Mouse (Mus musculus) heart, embryonic 11.5 days (tissue): Measurements from ENCODE around the gene Bud13. TPM values are rescaled to one million over a fixed set of nuclear protein-coding genes. Genes with fewer than 3 reads are reported as not detected.

Experiments
- ATAC-seq: fragments of 200-750 bp; cut with Nextera tagmentation; replicated peaks from 2 replicates; pipeline ENCODE4 v1.8.0; 2017; ENCODE audit warnings: moderate library complexity; ENCODE audit not compliant: insufficient number of reproducible peaks, low FRiP score, low TSS enrichment
- H3K27ac ChIP-seq: fragments of 300-500 bp; sonication (generic); 2 replicates; pipeline ENCODE4 v1.5.1; 2014; ENCODE audit warnings: mild to moderate bottlenecking, low read depth, low read length
- H3K27me3 ChIP-seq: fragments of 300-500 bp; sonication (generic); 2 replicates; pipeline ENCODE4 v1.6.1; 2014; ENCODE audit warnings: mild to moderate bottlenecking, low read length, mixed read lengths; ENCODE audit not compliant: control insufficient read depth, insufficient read depth
- H3K36me3 ChIP-seq: fragments of 300-500 bp; sonication (generic); 2 replicates; pipeline ENCODE4 v1.6.1; 2014; ENCODE audit warnings: mild to moderate bottlenecking, low read length, moderate library complexity, mixed read lengths; ENCODE audit not compliant: control insufficient read depth, insufficient read depth
- H3K4me1 ChIP-seq: fragments of 300-500 bp; sonication (generic); 2 replicates; pipeline ENCODE4 v1.6.1; 2014; ENCODE audit warnings: low read length; ENCODE audit not compliant: control insufficient read depth, insufficient read depth
- H3K4me2 ChIP-seq: fragments of 300-500 bp; sonication (generic); 2 replicates; pipeline ENCODE4 v1.6.1; 2014; ENCODE audit warnings: mild to moderate bottlenecking, moderate library complexity
- H3K4me3 ChIP-seq: fragments of 300-500 bp; sonication (generic); 2 replicates; pipeline ENCODE4 v1.5.1; 2014; ENCODE audit warnings: low read depth, low read length
- H3K9ac ChIP-seq: fragments of 300-500 bp; sonication (generic); 2 replicates; pipeline ENCODE4 v1.6.1; 2014; ENCODE audit warnings: mild to moderate bottlenecking, low read depth, low read length, moderate library complexity
- H3K9me3 ChIP-seq: fragments of 300-500 bp; sonication (generic); replicated peaks from 2 replicates; pipeline ENCODE4 v1.6.1; 2016; ENCODE audit warnings: low read length; ENCODE audit not compliant: control insufficient read depth
- WGBS: fragments of 180-500 bp; shearing (Covaris S2); extraction: QIAGEN DNeasy Blood & Tissue Kit; methylation state at CpG from one replicate; pipeline ENCODE4 v1.1.7; 2014; ENCODE audit not compliant: insufficient replicate concordance; 5-methylcytosine and 5-hydroxymethylcytosine counted together
- polyA plus RNA-seq: library from polyadenylated mRNA; unstranded; fragments of >200 nt; fragmentation: Nextera tagmentation; extraction: Ambion mirVana; gene quantifications from 2 replicates; pipeline ENCODE4 v1.2.1, GENCODE M21; 2014

The Bud13 gene
- polyA plus RNA-seq, 1 experiment from 2014 or later = 16.6 TPM

DNA sequence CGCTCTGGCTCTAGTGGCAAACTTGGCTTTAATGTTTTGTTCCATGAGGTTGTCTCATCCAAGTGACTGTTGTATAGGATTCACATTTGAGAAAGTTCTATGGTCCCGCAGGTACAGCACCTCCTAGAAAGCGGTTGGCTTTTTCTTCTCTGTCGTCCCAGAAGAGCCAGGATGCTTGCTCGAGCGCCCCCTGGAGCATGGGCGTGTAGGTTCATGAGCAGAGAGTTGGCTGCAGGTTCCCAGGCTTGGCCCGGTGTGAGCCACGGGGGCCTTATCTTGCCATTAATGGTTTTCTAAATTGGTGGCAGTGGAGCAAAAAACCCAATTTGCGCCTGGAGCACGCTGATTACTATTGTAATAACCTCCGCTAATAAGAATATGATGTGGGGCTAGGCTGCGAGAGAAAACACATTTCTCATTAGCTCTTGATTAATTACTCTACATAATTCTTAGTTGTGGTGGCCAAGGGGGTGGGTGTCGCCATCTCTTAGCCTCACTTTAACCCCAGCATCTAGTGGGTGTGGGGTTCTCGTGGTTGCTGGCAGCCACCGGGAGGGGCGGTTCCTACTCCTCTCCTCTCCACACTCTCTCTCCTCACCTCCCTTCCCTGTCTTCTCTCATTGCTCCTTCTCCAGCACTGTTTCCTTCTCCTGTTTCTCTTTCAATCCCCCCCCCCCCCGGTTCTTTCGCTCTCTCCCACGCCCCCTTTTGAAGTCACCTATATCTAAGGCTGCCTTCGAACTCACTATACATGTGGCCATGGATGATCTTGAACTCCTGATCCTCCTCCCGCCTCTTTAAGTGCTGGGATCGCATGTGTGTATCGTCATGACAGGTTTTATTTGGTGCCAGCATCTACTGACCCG, 45.1 kb downstream of the Bud13 start:
- WGBS = 59% methylated on average over 25 of the region's 25 CpGs
- Histone ChIP-seq H3K27me3 (no peaks in the 10 kb centered on the region), H3K27ac (no peak overlapping the region), H3K9me3 (no peaks in the 10 kb centered on the region), H3K4me1 (peaks cover 5% of the 10 kb centered on the region), H3K4me2 (peak overlapping the region; percentile 73), H3K4me3 (peak overlapping the region; percentile 41), H3K36me3 (no peaks in the 10 kb centered on the region), H3K9ac (peak overlapping the region; percentile 71; the same call in 1 of the 2 replicates)
- ATAC-seq = no peak

- WGBS = 4% methylated on average over 30 of the region's 30 CpGs
- peaks cover 4% of the 10 kb centered on the region; the same call in 1 of the 2 replicates for H3K27me3 ChIP-seq
- H3K9ac ChIP-seq = peak overlapping the region; percentile 71
- ATAC-seq = no peak
- H3K9me3 ChIP-seq = no peaks in the 10 kb centered on the region
- peaks cover 5% of the 10 kb centered on the region for H3K4me1 ChIP-seq
- H3K36me3 ChIP-seq = no peaks in the 10 kb centered on the region
- H3K27ac ChIP-seq = peak overlapping the region; percentile 57; the same call in 1 of the 2 replicates
- peak overlapping the region; percentile 73 for H3K4me2 ChIP-seq
- peak overlapping the region; percentile 41 for H3K4me3 ChIP-seq
Measured at GRCm38 (mm10) chr9:46328572-46329249, 45.9 kb downstream of the Bud13 start.

- Histone ChIP-seq H3K9ac (peak overlapping the region; percentile 71), H3K36me3 (no peaks in the 10 kb centered on the region), H3K27me3 (peaks cover 4% of the 10 kb centered on the region; the same call in 1 of the 2 replicates), H3K4me2 (peak overlapping the region; percentile 73), H3K4me3 (peak overlapping the region; percentile 41), H3K4me1 (peaks cover 5% of the 10 kb centered on the region), H3K27ac (peak overlapping the region; percentile 57; the same call in 1 of the 2 replicates), H3K9me3 (no peaks in the 10 kb centered on the region)
- WGBS = 2% methylated on average over 19 of the region's 19 CpGs
- ATAC-seq = no peak
Measured at GRCm38 (mm10) chr9:46329250-46329648, 46.4 kb downstream of the Bud13 start.

DNA sequence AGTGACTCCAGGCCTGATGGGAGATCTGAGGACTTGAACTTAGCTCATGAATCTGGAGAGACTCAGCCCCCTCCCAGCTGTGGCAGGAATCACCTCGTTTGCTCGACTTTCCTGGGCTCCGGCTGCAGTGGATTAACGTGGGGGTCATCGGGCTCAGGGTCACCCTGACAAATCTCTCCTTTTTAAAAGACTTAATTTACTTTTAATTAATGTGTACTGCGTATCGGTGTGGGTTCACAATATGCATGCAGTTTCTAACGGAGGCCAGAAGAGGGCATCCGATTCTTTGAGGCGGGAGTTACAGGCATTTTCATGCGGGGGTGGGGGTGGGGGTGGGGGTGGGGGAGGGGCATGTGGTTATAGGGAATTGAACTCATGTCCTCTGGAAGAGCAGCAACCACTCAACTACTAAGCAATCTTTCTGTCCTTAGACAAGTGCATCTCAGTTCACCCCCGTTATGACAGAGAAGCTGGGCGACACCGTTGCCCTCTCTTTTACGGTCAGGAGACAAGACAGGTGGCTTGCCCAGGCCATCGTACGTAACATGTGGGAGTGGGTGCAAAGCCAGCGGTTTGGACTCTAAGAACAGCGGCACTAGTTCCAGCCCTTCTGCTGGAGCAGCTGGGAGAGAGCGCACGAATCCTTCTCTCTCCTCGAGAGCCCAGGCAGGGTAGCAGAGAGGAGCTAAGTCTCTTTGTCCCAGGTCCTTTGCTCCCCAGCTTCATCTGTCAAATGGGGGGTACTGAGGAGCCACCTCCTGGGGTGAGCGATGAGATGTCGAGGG, 47.2 kb downstream of the Bud13 start:
- Histone ChIP-seq H3K4me3 (no peak overlapping the region), H3K9me3 (no peaks in the 10 kb centered on the region), H3K27me3 (peaks cover 4% of the 10 kb centered on the region; the same call in 1 of the 2 replicates), H3K9ac (no peak overlapping the region), H3K4me2 (peak overlapping the region; percentile 73), H3K27ac (no peak overlapping the region), H3K36me3 (no peaks in the 10 kb centered on the region), H3K4me1 (peaks cover 5% of the 10 kb centered on the region)
- ATAC-seq = no peak
- whole genome bisulfite sequencing = 16% methylated on average over 24 of the region's 24 CpGs

GRCm38 (mm10) chr9:46330586-46330895, 47.7 kb downstream of the Bud13 start:
- Histone ChIP-seq H3K4me1 (peaks cover 5% of the 10 kb centered on the region), H3K27ac (no peak overlapping the region), H3K27me3 (peaks cover 7% of the 10 kb centered on the region; the same call in 1 of the 2 replicates), H3K4me3 (no peak overlapping the region), H3K4me2 (peak overlapping the region; percentile 29; the same call in 1 of the 2 replicates), H3K9me3 (no peaks in the 10 kb centered on the region), H3K9ac (no peak overlapping the region), H3K36me3 (no peaks in the 10 kb centered on the region)
- no peak for ATAC-seq
- 31% methylated on average over 6 of the region's 6 CpGs for WGBS

- Histone ChIP-seq H3K36me3 (no peaks in the 10 kb centered on the region), H3K4me3 (no peak overlapping the region), H3K4me2 (no peak overlapping the region), H3K9ac (no peak overlapping the region), H3K27me3 (peaks cover 7% of the 10 kb centered on the region; the same call in 1 of the 2 replicates), H3K9me3 (no peaks in the 10 kb centered on the region), H3K27ac (no peak overlapping the region), H3K4me1 (peaks cover 5% of the 10 kb centered on the region)
- WGBS = 80% methylated on average over 1 of the region's 1 CpGs
- no peak for ATAC-seq
Measured at GRCm38 (mm10) chr9:46331301-46331700, 48.5 kb downstream of the Bud13 start.

DNA sequence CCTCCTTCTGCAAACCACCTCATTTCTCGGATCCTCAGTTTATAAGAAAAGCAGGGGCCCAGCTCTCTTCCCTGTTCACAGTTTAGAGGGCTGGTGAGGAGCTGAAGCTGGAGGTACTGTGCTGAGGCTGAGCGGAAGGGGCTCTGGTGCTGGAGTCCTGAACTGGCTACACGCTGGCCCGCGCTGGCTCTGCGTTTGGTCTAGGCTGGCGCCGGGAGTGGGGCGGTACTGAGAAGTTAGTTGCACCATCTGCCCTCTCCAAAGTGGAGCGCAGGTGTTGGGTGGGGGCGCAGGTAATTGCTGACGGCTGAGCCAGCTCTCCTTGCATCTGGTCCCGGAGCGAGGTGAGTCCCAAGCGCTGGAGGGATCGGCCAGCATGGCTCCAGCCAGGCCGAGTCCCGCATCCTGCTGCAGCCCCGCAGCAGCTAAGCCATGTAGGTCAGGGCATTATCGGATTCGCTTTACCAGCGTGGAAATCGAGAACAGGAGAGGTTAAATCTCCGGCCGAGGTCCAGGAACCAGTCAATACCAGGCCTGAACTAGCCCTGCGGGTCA, 51.7 kb downstream of the Bud13 start:
- peaks cover 7% of the 10 kb centered on the region; the same call in 1 of the 2 replicates for H3K27me3 ChIP-seq
- no peak overlapping the region for H3K4me2 ChIP-seq
- H3K9ac ChIP-seq = no peak overlapping the region
- no peak overlapping the region for H3K4me3 ChIP-seq
- H3K27ac ChIP-seq = no peak overlapping the region
- no peaks in the 10 kb centered on the region for H3K36me3 ChIP-seq
- no peaks in the 10 kb centered on the region for H3K9me3 ChIP-seq
- WGBS = 31% methylated on average over 26 of the region's 26 CpGs
- no peak for ATAC-seq
- no peaks in the 10 kb centered on the region for H3K4me1 ChIP-seq

DNA sequence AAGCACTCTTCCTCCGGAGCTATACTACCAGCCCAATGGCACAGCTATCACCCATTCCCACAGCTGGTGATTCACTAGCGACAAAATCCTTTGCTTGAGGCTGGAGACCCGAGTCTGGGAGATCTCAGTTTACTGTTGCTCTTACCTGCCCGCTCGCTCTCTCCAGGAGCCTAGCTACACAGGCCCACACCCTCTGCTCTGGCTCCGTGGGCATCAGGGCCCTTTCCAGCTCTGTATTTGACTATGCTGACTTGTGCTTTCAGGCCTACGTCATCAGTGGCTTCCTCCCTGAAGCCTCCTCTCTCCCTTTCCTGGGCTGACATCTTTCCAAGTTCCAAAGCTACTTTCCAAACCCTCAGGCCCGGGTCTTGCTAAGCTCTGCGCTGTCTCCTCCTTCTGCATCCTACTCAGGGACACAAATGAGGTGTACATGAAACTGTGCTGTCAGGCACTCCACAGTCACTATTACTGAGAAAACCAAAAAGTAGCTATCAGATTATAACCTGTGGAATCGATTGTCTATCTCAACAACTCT, 52.7 kb downstream of the Bud13 start:
- H3K4me1 ChIP-seq = no peaks in the 10 kb centered on the region
- H3K4me3 ChIP-seq = no peak overlapping the region
- ATAC-seq = no peak
- no peak overlapping the region for H3K4me2 ChIP-seq
- WGBS = 66% methylated on average over 10 of the region's 10 CpGs
- H3K9ac ChIP-seq = no peak overlapping the region
- peaks cover 7% of the 10 kb centered on the region; the same call in 1 of the 2 replicates for H3K27me3 ChIP-seq
- no peak overlapping the region for H3K27ac ChIP-seq
- H3K36me3 ChIP-seq = no peaks in the 10 kb centered on the region
- H3K9me3 ChIP-seq = no peaks in the 10 kb centered on the region
